Mouse (Mus musculus): ENCODE data around the gene Retsat.
A peak's percentile ranks its signal among the peaks of the same experiment; 100 is the strongest.

The Retsat gene

GRCm38 (mm10) chr6:72597956-72598753, at the start of gene Retsat, which contains the start of gene Elmod3:
Retsat (plus strand) TSS chr6:72598475.
Elmod3 (minus strand) TSS chr6:72598413.
- DNase-seq = peak; percentile 77 to 89

DNA sequence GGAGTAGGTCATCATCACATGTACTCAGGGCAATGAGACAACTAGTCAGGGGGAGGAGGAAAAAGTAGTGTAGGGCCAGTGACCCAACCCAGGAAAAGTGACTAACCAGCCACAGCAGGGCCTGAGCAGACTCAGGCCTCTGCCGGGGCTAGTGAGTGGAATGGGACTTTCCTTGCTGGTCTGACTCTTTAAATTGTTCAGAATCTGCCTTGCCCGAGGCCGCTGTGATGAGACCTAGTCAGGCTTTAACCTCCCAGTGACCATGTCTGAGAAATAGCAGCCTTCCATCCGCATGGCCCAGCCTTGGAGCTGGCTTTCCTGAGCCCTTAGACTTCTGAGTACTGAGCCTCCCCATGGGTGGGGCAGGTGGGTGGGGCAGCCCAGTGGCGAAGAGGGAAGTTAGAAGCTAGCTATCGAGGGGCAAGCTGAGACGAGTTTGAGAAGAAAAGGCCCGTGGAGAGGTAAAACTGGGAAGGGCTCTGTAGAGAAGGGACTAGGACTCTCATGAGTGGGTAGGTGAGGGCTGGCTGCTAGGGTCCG, 49.2 kb upstream of the Retsat start:
- no peak for DNase-seq

- DNase-seq = no peak
Observed at GRCm38 (mm10) chr6:72550025-72550424, 48.2 kb upstream of the Retsat start.

DNA sequence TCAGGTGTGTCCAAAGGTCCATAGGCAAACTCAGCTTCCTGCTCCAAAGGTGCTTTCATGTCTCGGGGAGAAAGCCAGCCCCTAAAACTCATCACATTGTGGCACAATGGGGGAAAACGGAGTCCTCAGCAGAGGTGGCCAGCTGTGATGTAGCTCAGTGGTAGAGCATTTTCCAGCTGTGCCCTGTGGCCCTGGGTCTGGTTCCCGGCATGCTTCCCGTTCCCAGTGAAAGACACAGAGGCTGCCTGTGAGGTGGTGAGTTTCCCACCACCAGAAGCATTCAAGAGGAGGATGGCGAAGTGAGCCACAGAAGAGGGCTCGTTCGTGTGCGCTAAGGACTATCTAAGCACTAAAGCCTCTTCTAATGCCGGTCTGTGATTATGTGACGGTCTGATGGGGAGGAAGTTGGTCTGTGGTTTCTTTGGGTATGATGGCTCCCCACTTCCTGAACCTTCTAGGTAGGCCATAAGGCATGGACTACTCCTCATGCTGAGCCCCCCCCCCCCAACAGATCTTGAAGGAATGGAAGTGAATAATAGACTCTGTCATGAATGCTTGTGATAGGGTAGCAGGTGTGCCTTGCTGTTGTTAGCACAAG, 47.7 kb upstream of the Retsat start:
- DNase-seq = no peak

- DNase-seq = peak; percentile 35 to 51
Observed at GRCm38 (mm10) chr6:72552171-72553078, 45.9 kb upstream of the Retsat start.

GRCm38 (mm10) chr6:72553079-72553412, 45.2 kb upstream of the Retsat start:
- DNase-seq = no peak

- DNase-seq = no peak
Observed at GRCm38 (mm10) chr6:72560801-72561200, 37.5 kb upstream of the Retsat start.

GRCm38 (mm10) chr6:72562486-72562885, 35.8 kb upstream of the Retsat start:
- DNase-seq = no peak

DNA sequence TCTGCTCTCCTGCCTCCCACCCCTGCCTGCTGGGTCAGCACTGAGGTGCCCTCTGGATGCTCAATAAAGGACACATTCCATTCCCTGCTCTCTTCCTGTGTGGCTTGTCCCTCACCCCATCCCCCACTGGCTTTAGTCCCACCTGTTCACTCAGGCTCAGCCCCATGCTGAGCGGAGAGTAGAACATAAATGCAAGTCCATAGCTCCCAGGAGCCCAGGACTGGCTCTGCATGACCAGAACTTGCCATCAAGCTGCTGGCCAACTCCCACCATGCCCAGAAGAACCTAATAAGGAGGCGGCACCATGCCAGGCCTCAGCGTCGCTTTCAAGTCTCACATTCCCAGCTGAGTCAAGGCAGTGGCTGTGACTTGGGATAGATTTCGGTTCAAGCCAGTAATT, 35.4 kb upstream of the Retsat start:
- no peak for DNase-seq

DNA sequence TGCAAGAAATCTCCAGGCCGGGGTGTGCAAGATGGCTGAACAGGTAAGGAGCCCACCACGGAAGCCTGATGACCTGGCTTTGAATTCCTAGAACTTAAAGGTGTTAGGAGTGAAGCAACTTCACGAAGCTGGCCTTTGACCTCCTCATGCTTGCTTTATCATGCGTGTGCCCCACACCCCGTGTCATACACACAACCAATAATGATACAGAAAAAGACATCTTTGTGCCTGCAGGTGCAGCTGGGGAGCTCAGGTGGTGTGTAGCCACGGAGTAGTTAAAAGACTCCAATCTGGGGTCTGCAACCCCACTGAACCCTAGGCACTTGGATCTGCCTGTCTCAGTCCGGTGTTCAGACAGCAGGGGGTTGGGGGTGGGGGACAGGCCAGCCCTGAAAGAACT, 32.8 kb upstream of the Retsat start:
- no peak for DNase-seq

GRCm38 (mm10) chr6:72566044-72566443, 32.2 kb upstream of the Retsat start:
- DNase-seq = peak; percentile 58 to 73

DNA sequence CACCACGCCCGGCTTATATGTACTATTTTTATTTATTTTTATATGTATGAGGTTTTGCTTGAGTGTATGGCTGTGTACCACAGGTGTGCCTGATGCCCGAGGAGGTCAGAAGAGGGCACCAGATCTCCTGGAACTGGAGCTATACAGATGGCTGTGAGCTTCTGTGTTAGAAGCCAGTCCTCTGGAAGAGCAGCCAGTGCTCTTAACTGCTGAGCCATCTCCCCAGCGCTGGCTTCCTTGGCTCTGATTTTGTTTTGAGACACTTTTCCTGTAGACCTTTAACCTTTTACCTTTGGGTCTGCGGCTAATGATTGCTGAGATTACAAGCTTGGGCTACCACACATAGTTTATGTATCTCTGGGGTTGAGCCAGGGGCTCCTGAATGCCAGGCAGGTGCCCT, 30.8 kb upstream of the Retsat start:
- DNase-seq = no peak

DNA sequence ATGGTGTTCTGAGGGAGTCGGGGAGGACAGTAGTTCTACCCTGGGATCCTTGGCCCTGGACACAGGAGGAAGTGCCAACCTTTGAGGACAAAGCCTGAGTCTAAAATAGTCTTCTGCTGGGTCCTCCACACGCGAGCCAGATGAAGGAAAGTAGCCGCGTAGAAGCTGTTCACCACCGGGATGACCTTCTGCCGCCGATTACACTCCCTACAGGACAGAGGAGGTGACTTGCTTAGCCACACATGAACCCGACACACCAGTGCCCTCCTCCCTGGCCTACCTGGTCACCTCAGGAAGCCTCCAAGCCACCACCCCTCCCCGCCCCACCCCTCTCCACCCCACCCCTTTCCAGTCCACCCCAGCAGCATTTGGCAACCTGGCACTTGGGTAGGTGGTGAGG, 29.5 kb upstream of the Retsat start:
- DNase-seq = no peak

DNA sequence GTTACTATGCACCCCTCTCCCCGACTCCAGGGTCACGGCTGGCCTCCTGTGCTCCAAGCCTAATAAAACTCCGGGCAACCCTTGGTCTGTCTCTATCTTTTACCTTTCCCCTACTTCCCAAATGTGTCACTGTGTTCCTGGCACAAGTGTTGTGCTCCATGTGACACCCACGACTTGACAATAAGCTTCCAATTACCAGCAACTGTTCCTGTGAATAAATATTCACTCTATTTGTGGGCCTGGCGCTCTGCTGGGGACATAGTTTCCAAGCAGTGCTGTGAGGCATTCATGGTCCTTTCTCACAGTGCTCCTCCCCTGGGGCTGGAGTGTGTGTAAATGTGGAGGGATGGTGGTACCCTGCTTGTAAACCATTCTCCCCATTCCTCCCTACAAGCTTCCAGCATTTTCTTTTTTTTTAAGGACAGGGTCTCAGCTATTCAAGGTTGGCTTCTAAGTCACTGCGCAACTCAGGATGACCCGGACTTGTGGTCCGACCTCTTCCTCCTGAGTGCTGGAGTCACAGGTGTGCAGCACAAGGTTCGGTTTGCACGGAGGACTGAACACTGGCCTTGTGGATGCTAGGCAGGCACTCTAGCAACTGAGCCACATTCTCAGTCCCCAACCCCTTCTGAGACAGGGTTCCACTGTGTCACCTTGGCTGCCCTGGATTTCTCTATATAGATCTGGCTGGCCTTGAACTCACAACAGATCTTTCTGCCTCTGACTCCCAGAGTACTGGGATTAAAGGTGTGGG, 27.5 kb upstream of the Retsat start:
- DNase-seq = no peak

- no peak for DNase-seq
Observed at GRCm38 (mm10) chr6:72571826-72572225, 26.4 kb upstream of the Retsat start.

DNA sequence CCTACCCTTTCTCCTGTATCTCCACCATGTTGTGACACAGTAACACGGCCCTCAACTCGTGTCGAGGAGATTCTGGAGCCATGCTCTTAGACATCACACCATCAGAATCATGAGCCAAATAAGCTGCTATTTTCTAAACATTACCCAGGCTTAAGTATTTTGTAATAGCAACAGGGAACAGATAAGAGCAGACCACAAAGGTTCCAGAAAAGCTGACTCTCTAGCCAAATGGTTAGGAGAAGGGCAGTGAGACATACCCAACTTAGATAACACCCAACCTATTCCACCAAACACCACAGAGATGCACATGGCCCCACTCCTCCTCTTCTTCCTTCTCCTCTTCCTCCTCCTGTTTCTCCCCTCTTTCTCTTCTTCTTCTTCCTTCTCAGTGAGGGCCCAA, 22.2 kb upstream of the Retsat start:
- no peak for DNase-seq

DNA sequence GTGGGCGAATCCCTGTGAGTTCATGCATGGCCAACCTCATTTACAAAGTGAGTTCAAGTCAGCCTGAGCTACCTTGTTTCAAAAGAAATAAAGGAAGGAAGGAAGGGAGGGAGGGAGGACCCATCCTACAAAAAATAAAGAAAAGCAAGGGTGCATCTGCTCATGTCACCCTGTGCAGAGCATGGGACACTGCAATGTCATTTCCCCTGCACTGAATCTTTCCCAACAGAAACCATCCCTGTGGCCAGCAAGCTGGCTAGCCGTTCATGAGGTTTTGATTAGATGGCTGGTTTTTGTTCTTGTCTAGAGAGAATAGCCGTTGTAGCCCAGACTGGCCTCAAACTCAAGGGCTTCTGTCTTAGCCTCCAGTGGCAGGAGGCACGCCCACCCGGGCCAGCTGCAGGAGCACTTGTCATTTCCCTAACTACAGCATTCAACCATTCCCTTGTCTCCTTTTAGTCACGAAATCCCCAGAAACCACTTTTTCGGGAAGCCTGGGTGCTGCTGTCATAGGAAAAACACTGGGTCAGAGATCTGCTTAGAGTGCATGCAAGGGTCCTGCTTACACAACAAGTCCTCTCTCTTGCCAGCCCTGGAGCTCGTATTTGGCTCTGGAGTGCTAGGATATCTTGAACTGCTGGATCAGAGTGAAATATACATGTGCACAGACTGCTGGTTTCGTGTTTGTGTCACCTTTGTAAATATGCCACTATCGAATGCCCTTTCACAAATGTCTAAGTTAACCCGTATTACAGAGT, 16.5 kb upstream of the Retsat start:
- DNase-seq = no peak

GRCm38 (mm10) chr6:72583211-72583839, 14.9 kb upstream of the Retsat start:
- DNase-seq = no peak

GRCm38 (mm10) chr6:72584154-72584553, 14.1 kb upstream of the Retsat start:
- no peak for DNase-seq

GRCm38 (mm10) chr6:72586701-72587100, 11.6 kb upstream of the Retsat start:
- no peak for DNase-seq

DNA sequence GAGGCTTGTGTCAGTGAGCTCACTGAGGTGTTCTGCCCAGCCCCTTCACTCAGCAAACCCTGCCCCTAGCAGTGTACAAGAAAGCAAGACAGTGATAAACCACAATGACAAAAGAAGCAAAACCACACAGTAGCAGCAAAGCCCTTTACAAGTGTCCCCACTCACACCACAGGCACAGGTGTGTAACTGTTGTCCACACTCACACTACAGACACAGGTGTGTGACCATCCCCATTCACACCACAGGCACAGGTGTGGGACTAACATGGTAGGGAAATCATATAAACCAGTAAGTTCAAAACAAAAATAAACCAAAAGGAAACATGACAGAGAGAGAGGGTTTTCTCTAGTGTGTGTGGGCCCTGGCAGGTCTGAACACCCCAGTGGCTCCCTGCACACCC, 10.0 kb upstream of the Retsat start:
- DNase-seq = no peak
